ENCODE assay signal across 14 mouse cellular contexts in genomic region chr10:105200092-105200491, GRCm38 (mm10).
DNase-seq lines count a peak whose midpoint lies in the region; ATAC-seq and TF ChIP-seq lines count a peak whose summit lies in the region.
"Had no signal": no experiment of that assay in that cellular context is flagged by ENCODE, and none has a peak within 500 bp of the region (broad histone marks: within the 10 kb centered on the region; RNA-seq: fewer than 3 reads in every experiment).

No protein-coding gene starts in this region.

- H3K9ac ChIP-seq in forebrain, embryonic 14.5 days (ENCODE audit: low read length), result no peak overlapping the region
- no peak overlapping the region for H3K9ac ChIP-seq in neural tube, embryonic 15.5 days (replicated peaks)
- H3K9ac ChIP-seq: liver, embryonic 12.5 days had no signal

- no peak for TF ChIP-seq POLR2A in cerebellum, adult 2 months (IDR thresholded peaks at IDR 0.05; ENCODE audit: borderline replicate concordance, insufficient read depth, low read length)

- no peak for TF ChIP-seq CTCF in cerebellum, adult 2 months (IDR thresholded peaks at IDR 0.05; ENCODE audit: borderline replicate concordance, insufficient read depth, low read depth, low read length)

- H3K36me3 ChIP-seq in forebrain, embryonic 14.5 days (ENCODE audit: control insufficient read depth, insufficient read depth, low read length), result no peaks in the 10 kb centered on the region
- no peaks in the 10 kb centered on the region for H3K36me3 ChIP-seq in midbrain, embryonic 10.5 days
- H3K36me3 ChIP-seq in neural tube, embryonic 15.5 days, result no peaks in the 10 kb centered on the region
- H3K36me3 ChIP-seq: liver, embryonic 12.5 days had no signal

- intact Hi-C loops in heart, postnatal 14 days (cut with DNase I), result no loop called here

- no peak for DNase-seq in cerebellum, adult 2 months
- DNase-seq in cerebellum, postnatal 25 days, result no peak
- peak; percentile 36 for DNase-seq in forebrain, embryonic 14.5 days (ENCODE audit: low spot score)
- DNase-seq in midbrain, embryonic 10.5 days (ENCODE audit: low spot score), result peak; percentile 22
- DNase-seq in heart, adult 8-10 months (ENCODE audit: low spot score), result no peak
- no peak for DNase-seq in heart, postnatal 14 days
- DNase-seq in frontal cortex, postnatal 10 days (ENCODE audit: low spot score in 2 of 2), result no peak
- DNase-seq: adrenal gland, postnatal 10 days; cerebellum, adult 11 months; heart, postnatal 4 days; kidney, adult 9 months had no signal

- ATAC-seq in forebrain, embryonic 14.5 days, result peak; percentile 78
- ATAC-seq in neural tube, embryonic 15.5 days (ENCODE audit: low FRiP score), result peak; percentile 54; the same call in 1 of the 2 replicates
- ATAC-seq: liver, embryonic 12.5 days; lung, postnatal 0 days had no signal

- H3K9me3 ChIP-seq in forebrain, embryonic 14.5 days (replicated peaks; ENCODE audit: control insufficient read depth, low read length), result no peaks in the 10 kb centered on the region
- H3K9me3 ChIP-seq in midbrain, embryonic 10.5 days (replicated peaks), result no peaks in the 10 kb centered on the region
- no peaks in the 10 kb centered on the region for H3K9me3 ChIP-seq in neural tube, embryonic 15.5 days (replicated peaks)
- H3K9me3 ChIP-seq: liver, embryonic 12.5 days had no signal

- no peaks in the 10 kb centered on the region for H3K27me3 ChIP-seq in cerebellum, adult 2 months (ENCODE audit: control insufficient read depth, insufficient read depth, low read length)
- H3K27me3 ChIP-seq in forebrain, embryonic 14.5 days (replicated peaks; ENCODE audit: control insufficient read depth, insufficient read depth, low read length), result no peaks in the 10 kb centered on the region
- no peaks in the 10 kb centered on the region for H3K27me3 ChIP-seq in midbrain, embryonic 10.5 days (ENCODE audit: low read depth, poor library complexity, severe bottlenecking)
- no peaks in the 10 kb centered on the region for H3K27me3 ChIP-seq in neural tube, embryonic 15.5 days (replicated peaks)
- H3K27me3 ChIP-seq: liver, embryonic 12.5 days had no signal

- no peak overlapping the region for H3K4me3 ChIP-seq in cerebellum, adult 2 months (replicated peaks; ENCODE audit: insufficient read depth, low read depth, low read length)
- no peak overlapping the region for H3K4me3 ChIP-seq in forebrain, embryonic 14.5 days (ENCODE audit: low read depth, low read length)
- no peak overlapping the region for H3K4me3 ChIP-seq in midbrain, embryonic 10.5 days
- H3K4me3 ChIP-seq in neural tube, embryonic 15.5 days (replicated peaks), result no peak overlapping the region
- H3K4me3 ChIP-seq: liver, embryonic 12.5 days had no signal

- no peaks in the 10 kb centered on the region for H3K4me1 ChIP-seq in cerebellum, adult 2 months (ENCODE audit: control insufficient read depth, insufficient read depth, low read length)
- H3K4me1 ChIP-seq in forebrain, embryonic 14.5 days (ENCODE audit: control insufficient read depth, insufficient read depth, low read length), result peaks cover 4% of the 10 kb centered on the region
- peaks cover 26% of the 10 kb centered on the region for H3K4me1 ChIP-seq in midbrain, embryonic 10.5 days
- H3K4me1 ChIP-seq in neural tube, embryonic 15.5 days, result peaks cover 20% of the 10 kb centered on the region
- H3K4me1 ChIP-seq: liver, embryonic 12.5 days had no signal

- H3K4me2 ChIP-seq in forebrain, embryonic 14.5 days (ENCODE audit: low read length), result no peak overlapping the region
- no peak overlapping the region for H3K4me2 ChIP-seq in neural tube, embryonic 15.5 days
- H3K4me2 ChIP-seq: liver, embryonic 12.5 days had no signal

- 0 out of 2 replicates have a peak overlapping the region, but pooled peaks have one; percentile 21 for H3K27ac ChIP-seq in cerebellum, adult 2 months (ENCODE audit: insufficient read depth, low read length)
- H3K27ac ChIP-seq in forebrain, embryonic 14.5 days (ENCODE audit: low read depth, low read length), result no peak overlapping the region
- H3K27ac ChIP-seq in midbrain, embryonic 10.5 days (replicated peaks), result peak overlapping the region; percentile 78
- H3K27ac ChIP-seq in neural tube, embryonic 15.5 days (replicated peaks), result no peak overlapping the region
- H3K27ac ChIP-seq: liver, embryonic 12.5 days had no signal

- WGBS in cerebellum, adult 2 months, result 52% methylated on average over 4 of the region's 4 CpGs
- 9% methylated on average over 4 of the region's 4 CpGs for WGBS in forebrain, embryonic 14.5 days
- 31% methylated on average over 4 of the region's 4 CpGs for WGBS in midbrain, embryonic 10.5 days
- WGBS in neural tube, embryonic 15.5 days, result 24% methylated on average over 4 of the region's 4 CpGs

Comparison
In these comparisons a context has a peak if more than half of its experiments do, and no peak if none do; other contexts are left out.
1. DNase-seq: peak in forebrain, embryonic 14.5 days (single experiment) and midbrain, embryonic 10.5 days (single experiment); none in cerebellum, adult 2 months (0 of 2), cerebellum, postnatal 25 days (0 of 2), heart, adult 8-10 months (single experiment), heart, postnatal 14 days (0 of 2) and frontal cortex, postnatal 10 days (0 of 2).
2. H3K27ac ChIP-seq: peak in cerebellum, adult 2 months (single experiment) and midbrain, embryonic 10.5 days (single experiment); none in forebrain, embryonic 14.5 days (single experiment) and neural tube, embryonic 15.5 days (single experiment).